Mouse (Mus musculus) cerebellum, adult 9-10 months (tissue): ENCODE measurements around the gene Sap30bp.
A peak's percentile ranks its signal among the peaks of the same experiment; 100 is the strongest.

Experiments
- DNase-seq: peaks from one replicate; pipeline ENCODE4 v3.0.0; 2022

Sap30bp gene

GRCm38 (mm10) chr11:115906116-115906515 lies 27.0 kb upstream of the Sap30bp start:
- no peak for DNase-seq

- DNase-seq = no peak
Measured at GRCm38 (mm10) chr11:115906521-115906920, 26.6 kb upstream of the Sap30bp start.

- no peak for DNase-seq
Measured at GRCm38 (mm10) chr11:115911134-115911561, 21.9 kb upstream of the Sap30bp start.

- DNase-seq = no peak
Measured at GRCm38 (mm10) chr11:115911632-115912376, 21.3 kb upstream of the Sap30bp start, which contains the start of gene Smim6. Smim6 (plus strand) TSS chr11:115912017.

- DNase-seq = no peak
Measured at GRCm38 (mm10) chr11:115916579-115916978, 16.5 kb upstream of the Sap30bp start.

GRCm38 (mm10) chr11:115918637-115919036 lies 14.4 kb upstream of the Sap30bp start:
- no peak for DNase-seq

GRCm38 (mm10) chr11:115919073-115919472 lies 14.0 kb upstream of the Sap30bp start:
- DNase-seq = no peak

- DNase-seq = peak; percentile 70
Measured at GRCm38 (mm10) chr11:115920110-115920818, 12.8 kb upstream of the Sap30bp start.

- no peak for DNase-seq
Measured at GRCm38 (mm10) chr11:115921986-115922385, 11.1 kb upstream of the Sap30bp start.

- no peak for DNase-seq
Measured at GRCm38 (mm10) chr11:115929031-115929430, 4.1 kb upstream of the Sap30bp start.

GRCm38 (mm10) chr11:115929818-115930217 lies 3.3 kb upstream of the Sap30bp start:
- no peak for DNase-seq

- DNase-seq = no peak
Measured at GRCm38 (mm10) chr11:115931235-115931634, 1.8 kb upstream of the Sap30bp start.

- no peak for DNase-seq
Measured at GRCm38 (mm10) chr11:115933747-115934110, 647 bp downstream of the Sap30bp start.

- DNase-seq = peak; percentile 87
Measured at GRCm38 (mm10) chr11:115939690-115940329, 6.7 kb downstream of the Sap30bp start.

GRCm38 (mm10) chr11:115941980-115942379 lies 8.9 kb downstream of the Sap30bp start:
- DNase-seq = no peak

GRCm38 (mm10) chr11:115945247-115945646 lies 12.2 kb downstream of the Sap30bp start:
- DNase-seq = no peak

- no peak for DNase-seq
Measured at GRCm38 (mm10) chr11:115946221-115946828, 13.2 kb downstream of the Sap30bp start.

- no peak for DNase-seq
Measured at GRCm38 (mm10) chr11:115948316-115948715, 15.2 kb downstream of the Sap30bp start.

GRCm38 (mm10) chr11:115950719-115951118 lies 17.6 kb downstream of the Sap30bp start:
- DNase-seq = no peak

GRCm38 (mm10) chr11:115954712-115955111 lies 21.6 kb downstream of the Sap30bp start:
- DNase-seq = no peak

GRCm38 (mm10) chr11:115955195-115955858 lies 22.2 kb downstream of the Sap30bp start:
- no peak for DNase-seq

- no peak for DNase-seq
Measured at GRCm38 (mm10) chr11:115956453-115956852, 23.4 kb downstream of the Sap30bp start.

GRCm38 (mm10) chr11:115957971-115958370 lies 24.9 kb downstream of the Sap30bp start:
- no peak for DNase-seq
